Mouse (Mus musculus): Measurements from ENCODE around the gene Elane.

- TF ChIP-seq MYOG (IDR thresholded peaks at IDR 0.05; ENCODE audit: control insufficient read depth in 1 of 3, insufficient read depth in 1 of 3, insufficient read length in 2 of 3, low read depth in 2 of 3): no peak
- no peak for TF ChIP-seq POLR2A (IDR thresholded peaks at IDR 0.05; ENCODE audit: insufficient read length, low read depth)
- TF ChIP-seq TCF12 (IDR thresholded peaks at IDR 0.05; ENCODE audit: insufficient read depth, poor library complexity, severe bottlenecking): no peak
- no peak for TF ChIP-seq E2F4 (IDR thresholded peaks at IDR 0.05; ENCODE audit: insufficient read depth)
- TF ChIP-seq CEBPB (IDR thresholded peaks at IDR 0.05; ENCODE audit: insufficient read depth, poor library complexity, severe bottlenecking): no peak
- TF ChIP-seq MYOD1 (IDR thresholded peaks at IDR 0.05; ENCODE audit: control insufficient read depth in 1 of 3, insufficient read length in 2 of 3, low read depth in 2 of 3): no peak
- TF ChIP-seq REST (IDR thresholded peaks at IDR 0.05; ENCODE audit: insufficient read depth, insufficient read length): no peak
- no peak for TF ChIP-seq MAX (IDR thresholded peaks at IDR 0.05; ENCODE audit: low read depth)
- no peak for TF ChIP-seq USF1 (IDR thresholded peaks at IDR 0.05; ENCODE audit: low read depth)
- no peak for TF ChIP-seq TCF3 (IDR thresholded peaks at IDR 0.05; ENCODE audit: insufficient read length, low read depth)
- no peak for TF ChIP-seq POLR2AphosphoS2 (IDR thresholded peaks at IDR 0.05; ENCODE audit: insufficient read length, low read depth)
These were observed 29.8 kb upstream of the Elane start for GRCm38 (mm10) chr10:79856280-79856679.
